In genomic region chr4:31714054-31714651, GRCm38 (mm10) we compare ENCODE assay signal across 18 mouse cellular contexts.
"Had no signal": no experiment of that assay in that cellular context is flagged by ENCODE, and none has a peak within 500 bp of the region (broad histone marks: within the 10 kb centered on the region; RNA-seq: fewer than 3 reads in every experiment).

No protein-coding gene starts in this region.

- H3K9ac ChIP-seq: liver, postnatal 0 days; lung, embryonic 15.5 days; midbrain, embryonic 13.5 days; midbrain, embryonic 15.5 days; neural tube, embryonic 13.5 days; stomach, embryonic 15.5 days had no signal

- H3K27ac ChIP-seq: lung, embryonic 15.5 days; macrophage; midbrain, embryonic 13.5 days; midbrain, embryonic 15.5 days; neural tube, embryonic 13.5 days; stomach, embryonic 15.5 days; stomach, postnatal 0 days had no signal

- ATAC-seq: liver, postnatal 0 days; lung, postnatal 0 days; midbrain, embryonic 13.5 days; midbrain, embryonic 15.5 days had no signal

- H3K9me3 ChIP-seq: lung, embryonic 15.5 days; midbrain, embryonic 13.5 days; midbrain, embryonic 15.5 days; neural tube, embryonic 13.5 days; stomach, embryonic 15.5 days had no signal

- H3K4me2 ChIP-seq: lung, embryonic 15.5 days; midbrain, embryonic 11.5 days; midbrain, embryonic 13.5 days; midbrain, embryonic 15.5 days; neural tube, embryonic 13.5 days; stomach, embryonic 15.5 days had no signal

- DNase-seq: liver, postnatal 0 days; lung, adult 2 months; lung, postnatal 14 days; lung, postnatal 36 days; right cerebral cortex, postnatal 14 days; thymus, adult 2 months; thymus, postnatal 25 days; thymus, postnatal 4 days had no signal

- H3K4me1 ChIP-seq: lung, embryonic 15.5 days; megakaryocyte, embryonic 14.5 days; midbrain, embryonic 13.5 days; midbrain, embryonic 15.5 days; neural tube, embryonic 13.5 days; stomach, embryonic 15.5 days had no signal

- H3K36me3 ChIP-seq: lung, embryonic 15.5 days; midbrain, embryonic 13.5 days; midbrain, embryonic 15.5 days; neural tube, embryonic 13.5 days; stomach, embryonic 15.5 days had no signal

- H3K27me3 ChIP-seq: lung, embryonic 15.5 days; megakaryocyte, embryonic 14.5 days; midbrain, embryonic 13.5 days; midbrain, embryonic 15.5 days; neural tube, embryonic 13.5 days; stomach, embryonic 15.5 days had no signal

- H3K4me3 ChIP-seq: lung, embryonic 15.5 days; megakaryocyte, embryonic 14.5 days; midbrain, embryonic 13.5 days; midbrain, embryonic 15.5 days; neural tube, embryonic 13.5 days; stomach, embryonic 15.5 days had no signal
